Mouse (Mus musculus) testis, postnatal 10 days (tissue): ENCODE data around the gene Scarb1.

ENCODE experiments used
- DNase-seq: peaks from one replicate; pipeline ENCODE4 v3.0.0; 2021; ENCODE audit warnings: low spot score

The Scarb1 gene

DNA sequence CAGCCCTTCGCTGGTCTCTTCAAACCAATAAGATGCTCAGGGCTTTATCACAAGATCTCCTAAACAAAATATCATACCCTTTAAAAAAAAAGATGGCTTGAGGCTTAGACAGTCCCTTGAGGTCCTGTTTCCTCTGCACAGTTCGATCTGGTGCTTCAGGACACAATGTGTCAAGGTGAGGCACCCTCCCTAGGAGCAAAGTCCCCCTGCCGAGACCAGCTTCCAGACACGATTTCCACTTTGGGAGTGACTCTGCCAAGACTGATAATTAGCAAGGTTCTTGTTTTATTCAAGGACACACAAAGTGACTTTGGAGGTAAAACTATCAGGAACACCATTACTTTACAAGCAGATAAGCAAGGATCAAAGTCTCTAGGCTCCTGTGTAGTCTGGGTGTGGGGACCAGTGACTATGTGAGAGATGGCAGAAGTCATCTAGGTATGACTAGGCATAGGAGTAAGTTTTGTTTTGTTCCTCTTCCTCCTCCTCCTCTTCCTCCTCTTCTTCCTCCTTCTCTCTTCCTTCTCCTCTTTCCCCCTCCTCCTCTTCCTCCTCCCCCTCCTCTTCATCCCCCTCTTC lies 24.0 kb upstream of the Scarb1 start:
- DNase-seq, result no peak

DNA sequence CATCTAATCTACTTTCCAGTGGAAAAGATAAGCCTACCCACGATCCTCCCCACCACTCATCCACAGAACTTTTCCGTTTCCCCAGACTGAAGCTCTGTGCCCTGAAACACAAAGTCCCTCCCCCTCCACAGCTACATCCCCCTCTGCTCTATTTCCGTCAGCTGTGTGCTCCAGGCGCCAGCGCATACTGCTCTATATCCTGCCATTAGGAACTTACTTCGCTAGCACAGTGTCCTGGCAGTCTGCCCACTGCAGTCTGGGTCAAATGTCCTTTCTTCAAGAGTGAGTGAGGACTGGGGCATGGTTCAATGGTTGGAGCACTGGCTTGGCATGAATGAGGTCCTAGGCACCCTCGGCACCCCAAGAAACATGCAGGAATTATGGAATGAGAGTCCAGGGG lies 23.0 kb upstream of the Scarb1 start:
- no peak for DNase-seq

DNA sequence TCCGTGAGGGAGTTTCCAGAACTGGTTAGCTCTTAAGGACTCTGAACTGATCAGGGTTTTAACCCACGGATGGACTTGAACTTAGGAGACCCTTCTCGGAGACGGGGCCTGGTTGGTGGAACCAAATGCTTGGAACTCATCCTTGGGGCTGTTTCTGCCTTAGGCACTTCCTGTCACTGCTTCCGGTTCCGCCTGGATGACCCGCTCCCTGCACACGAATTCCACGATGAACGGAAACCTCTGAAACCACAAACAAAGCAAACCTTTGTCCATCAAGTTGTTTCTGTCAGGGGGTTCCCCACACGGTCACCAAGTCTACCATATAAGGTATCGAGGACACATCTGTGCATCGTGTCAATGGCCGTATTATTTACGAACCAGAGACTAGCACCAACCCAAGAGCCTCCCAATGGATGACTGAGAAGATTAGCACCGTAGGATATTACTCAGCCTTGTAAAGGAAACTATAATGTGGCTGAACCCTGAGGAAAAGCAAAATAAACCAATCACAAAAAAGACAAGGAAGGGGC lies 20.2 kb upstream of the Scarb1 start:
- DNase-seq, result no peak

DNA sequence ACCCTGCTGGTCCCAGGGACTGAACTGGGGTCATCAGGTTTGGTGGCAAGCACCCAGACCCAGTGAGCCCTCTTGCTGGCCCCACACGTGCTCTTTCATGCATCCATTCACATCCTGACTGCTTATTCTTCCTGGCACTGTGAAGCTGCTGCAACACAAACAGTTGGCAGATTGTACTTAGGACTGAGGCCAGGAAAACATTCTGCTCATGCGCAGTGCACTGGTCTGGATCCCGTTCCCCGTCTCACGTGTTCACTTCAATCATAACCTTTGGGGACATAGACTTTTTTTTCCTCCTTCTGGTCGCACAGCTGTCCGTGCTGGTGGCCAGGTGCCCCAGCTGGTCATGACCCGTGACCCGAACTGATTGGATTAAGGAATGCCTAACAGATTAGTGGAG lies 19.7 kb upstream of the Scarb1 start:
- DNase-seq, result no peak

DNA sequence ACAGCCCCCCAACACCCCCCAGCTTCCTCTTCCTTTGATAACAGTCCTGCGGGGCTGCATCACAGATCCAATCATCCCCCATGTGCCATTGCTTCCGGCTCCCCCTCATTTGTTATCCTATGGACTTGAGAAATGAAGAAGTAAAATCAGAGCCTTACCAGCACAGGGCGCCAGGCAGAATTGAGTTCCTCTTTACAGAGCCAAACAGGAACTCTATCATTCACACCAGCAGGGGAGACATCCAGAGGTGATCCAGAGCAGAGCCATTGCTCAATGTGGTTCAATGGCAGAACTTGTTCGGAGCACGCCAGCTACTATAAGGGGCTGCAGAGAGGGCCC lies 17.3 kb upstream of the Scarb1 start:
- no peak for DNase-seq

DNA sequence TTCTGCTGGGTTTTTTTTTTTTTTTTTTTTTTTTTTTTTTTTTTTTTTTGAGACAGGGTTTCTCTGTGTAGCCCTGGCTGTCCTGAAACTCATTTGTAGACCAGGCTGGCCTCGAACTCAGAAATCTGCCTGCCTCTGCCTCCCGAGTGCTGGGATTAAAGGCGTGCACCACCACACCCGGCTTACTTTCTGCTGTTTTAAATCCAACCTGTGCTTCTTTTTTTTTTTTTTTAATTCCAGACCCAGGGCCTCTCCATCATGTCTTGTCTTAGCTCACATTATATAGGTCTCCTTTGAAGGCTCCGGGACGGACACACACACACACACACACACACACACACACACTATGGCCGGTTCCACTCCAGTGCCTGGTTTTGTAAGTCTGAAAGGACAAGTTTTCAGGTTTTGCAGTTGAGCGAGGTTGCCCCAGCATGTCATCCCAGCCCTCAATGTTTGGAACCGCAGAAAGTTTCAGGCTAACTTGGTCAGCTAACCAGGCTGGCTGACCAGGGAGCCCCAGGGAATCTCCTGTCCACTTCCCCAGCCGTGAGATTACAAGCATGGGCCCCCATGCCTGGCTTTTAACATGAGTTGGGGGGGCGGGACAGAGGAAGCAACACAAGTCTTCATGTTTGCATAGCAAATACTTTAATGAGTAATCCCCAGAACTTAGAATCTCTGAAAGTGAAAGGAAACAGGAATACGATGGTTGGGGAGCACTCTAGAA lies 16.8 kb upstream of the Scarb1 start:
- no peak for DNase-seq

DNA sequence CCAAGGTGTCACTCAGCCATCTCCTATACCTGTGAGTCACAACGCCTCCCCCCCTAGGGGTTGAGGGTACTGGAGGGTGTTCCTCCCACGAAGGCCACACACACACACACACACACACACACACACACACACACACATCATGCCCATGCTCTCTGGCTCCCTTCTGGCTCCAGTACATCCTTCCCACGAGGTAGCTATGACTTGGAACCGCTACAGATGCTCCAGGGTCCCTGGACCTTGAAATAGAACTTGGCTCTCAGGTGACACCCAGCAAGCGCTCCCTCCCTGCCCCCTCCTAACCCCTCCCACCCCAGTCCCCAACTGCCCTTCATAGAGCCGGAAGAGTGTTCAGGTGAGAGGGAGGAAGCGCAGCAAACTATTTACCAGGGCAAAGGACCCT lies 14.8 kb upstream of the Scarb1 start:
- DNase-seq, result no peak

DNA sequence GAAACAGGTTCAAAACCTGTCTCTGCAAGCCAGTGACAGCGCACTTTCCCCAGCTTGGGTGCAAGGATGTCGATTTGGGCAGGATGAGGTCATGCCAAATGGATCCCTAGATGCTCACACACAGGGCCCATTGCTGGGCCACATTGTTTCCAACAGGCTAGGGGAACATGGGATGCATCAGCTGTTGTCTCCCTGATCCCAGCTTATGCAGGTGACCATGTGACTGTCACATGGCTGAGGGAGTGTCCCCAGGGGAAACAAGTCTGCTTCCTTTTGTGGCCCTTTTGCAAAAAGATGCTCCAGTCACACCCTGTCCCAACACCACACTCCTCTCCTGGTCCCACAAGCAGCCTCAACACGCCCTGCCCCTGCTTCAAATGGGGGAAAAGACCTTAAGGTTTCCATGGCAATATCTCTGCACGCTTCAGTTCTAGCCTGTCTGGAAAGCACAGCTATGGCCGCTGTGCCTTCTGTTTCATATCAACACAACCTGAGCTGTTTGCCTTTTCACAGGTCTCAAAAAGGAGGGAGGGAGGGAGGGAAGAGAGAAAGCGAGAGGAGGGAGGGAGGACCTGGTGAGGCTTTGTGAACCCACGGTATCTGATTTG lies 14.1 kb upstream of the Scarb1 start:
- DNase-seq, result no peak

DNA sequence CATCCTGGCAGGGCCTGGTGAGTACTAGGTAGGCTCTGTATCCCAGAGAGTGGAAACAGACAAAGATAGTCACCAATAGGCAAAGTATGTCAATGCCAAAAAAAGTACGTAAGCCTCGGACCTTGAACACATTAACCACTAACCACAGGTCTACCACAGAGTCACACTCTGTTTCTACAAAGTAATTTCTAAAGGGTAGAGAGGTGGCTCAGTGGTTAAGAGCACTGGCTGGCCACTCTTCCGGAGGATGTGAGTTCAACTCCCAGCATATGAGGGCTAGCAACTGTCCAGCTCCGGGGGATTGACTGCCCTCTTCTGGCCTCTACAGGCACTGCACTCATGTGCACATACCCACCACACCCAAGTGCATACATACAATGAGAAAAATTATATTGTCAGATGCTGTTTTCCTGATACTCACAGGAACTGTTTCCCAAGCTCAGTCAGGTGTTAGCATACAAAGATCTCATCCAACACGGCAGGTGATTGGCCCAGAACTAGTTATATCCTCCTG lies 11.9 kb upstream of the Scarb1 start:
- no peak for DNase-seq

DNA sequence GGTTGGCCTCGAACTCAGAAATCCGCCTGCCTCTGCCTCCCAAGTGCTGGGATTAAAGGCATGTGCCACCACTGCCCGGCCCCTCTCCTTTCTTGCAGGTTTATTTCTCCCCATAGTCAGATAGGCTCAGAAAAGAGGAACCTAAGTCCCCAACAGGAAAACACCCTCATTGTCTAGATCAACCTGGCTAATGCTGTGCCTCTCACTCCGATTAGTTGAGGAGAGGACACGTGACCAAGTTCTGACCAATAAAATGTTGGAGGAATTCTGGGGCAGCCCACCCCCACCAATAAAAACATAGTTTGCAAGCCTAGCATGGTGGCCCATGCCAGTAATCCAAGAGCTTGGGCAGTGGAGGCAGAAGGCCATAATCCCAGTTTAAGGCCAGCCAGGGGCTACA lies 11.0 kb upstream of the Scarb1 start:
- no peak for DNase-seq

DNA sequence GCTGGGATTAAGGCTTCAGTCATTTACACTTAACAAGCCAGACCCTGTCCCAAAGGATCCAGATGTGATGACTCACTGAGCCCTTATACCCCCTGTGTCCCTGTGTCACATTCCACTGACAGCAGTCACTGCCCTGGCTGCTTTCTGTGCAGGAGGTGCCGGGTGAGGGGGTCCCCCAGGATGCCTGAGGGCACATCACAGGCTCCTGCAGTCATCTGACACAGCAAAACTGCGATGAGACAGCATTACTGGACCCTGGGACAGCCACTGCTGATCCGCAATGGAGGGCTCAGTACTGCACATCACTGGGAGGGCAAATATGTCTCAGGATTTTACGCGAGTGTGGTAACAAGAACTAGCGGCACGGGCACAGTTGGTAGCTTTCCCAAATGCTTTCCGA lies 10.2 kb upstream of the Scarb1 start:
- no peak for DNase-seq

DNA sequence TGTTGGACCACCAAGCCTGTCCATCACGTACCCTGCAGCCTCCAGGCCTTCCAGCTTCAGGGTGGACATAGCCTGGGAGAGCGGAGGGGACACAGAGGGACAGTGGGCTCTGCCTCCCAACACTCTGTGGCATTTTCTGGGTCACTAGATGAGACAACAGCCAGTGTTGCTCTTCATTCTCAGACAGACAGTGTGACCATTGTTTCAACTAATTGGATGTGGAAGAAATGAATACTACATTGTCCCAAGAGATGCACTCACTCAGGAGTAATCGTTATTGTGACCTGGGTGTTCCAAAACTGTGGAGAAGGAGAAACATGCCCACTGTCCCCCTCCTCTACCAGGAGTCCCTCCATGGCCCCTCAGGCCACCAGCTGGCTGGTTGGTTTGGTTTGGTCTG lies 8.5 kb upstream of the Scarb1 start:
- DNase-seq, result no peak

DNA sequence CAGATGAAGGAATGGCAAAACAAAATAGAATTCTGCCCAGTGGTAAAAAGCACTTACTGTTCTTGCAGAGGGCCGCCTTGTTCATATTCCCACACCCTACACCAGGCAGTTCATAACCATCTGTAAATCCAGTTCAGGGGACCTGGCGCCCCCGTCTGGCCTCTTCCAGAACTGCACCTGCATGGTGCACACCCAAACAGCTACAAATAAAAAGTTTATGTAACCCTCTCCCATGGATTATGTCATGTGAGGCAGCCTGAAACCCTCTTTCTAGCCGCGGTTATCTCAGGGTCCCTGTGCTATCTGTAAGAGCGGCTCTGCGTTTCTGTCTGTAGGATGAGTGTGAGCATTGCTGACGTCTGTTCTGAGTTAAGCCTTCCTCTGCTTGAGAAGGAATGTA lies 7.6 kb upstream of the Scarb1 start:
- DNase-seq, result peak; percentile 86

DNA sequence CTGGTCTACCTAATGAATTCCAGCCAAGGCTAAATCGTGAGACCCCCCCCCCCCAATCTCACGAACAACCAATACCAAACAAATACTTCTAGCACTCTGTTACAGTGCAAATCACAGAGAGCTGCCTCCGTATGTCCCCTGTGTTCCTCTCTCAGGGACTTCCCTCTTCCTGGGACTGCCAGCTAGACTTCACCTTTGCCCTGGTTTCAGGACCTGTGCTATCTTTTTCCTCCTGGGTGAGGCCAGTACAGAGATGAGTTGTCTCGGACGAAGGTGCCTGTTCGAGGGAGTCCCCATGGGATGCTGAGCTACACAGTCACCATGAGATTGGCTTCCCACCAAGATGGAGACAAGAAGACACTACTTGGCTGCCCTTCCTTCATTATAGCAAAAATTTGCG lies 7.2 kb upstream of the Scarb1 start:
- DNase-seq, result no peak

DNA sequence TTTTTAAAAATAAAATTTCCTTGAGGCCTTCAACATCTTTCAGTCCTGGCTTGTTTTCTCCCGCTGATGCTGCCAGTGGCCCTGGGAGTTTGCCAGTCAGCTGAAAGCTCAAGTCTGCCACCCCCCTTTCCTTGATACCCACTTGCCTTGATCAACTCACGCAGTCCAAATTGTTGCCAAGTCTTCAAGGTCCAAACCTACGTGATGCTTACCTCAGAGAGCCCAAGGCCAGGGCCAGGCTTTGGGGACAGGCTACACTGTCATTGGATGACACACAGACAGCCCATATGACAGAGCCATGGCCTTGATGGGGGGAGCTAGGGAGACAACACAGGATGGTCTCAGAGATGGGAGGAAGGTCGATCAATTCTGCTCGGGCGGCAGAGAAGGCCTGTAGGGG lies 3.4 kb upstream of the Scarb1 start:
- no peak for DNase-seq

DNA sequence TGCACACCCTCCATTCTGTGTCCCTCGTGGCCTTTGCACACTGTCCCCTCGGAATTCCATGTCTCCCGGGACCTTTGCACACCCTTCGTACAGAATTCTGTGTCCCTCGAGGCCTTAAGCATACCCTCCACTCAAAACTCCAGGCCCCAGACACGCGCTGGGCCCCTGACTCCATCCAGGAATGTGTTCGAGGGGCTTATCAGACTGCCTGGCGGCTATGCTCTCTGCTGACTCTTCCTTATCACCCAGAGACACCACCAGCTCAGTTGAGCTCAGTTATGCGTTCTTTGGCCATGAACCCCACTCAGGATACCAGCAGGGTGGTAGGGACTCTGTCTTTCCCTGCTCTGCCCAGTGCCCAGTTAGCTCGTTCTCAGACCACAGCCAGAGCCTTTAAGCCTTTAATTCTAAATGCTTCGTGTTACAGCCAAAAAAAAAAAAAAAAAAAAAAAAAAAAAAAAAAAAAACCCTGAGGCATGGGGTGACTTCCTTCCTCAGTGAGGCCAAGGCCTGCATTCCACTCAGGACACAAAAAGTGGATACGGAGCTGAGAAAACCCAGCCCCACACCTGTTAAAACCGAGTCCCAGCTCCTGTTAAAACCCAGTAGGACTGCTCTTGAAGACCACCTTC lies 681 bp upstream of the Scarb1 start:
- no peak for DNase-seq

DNA sequence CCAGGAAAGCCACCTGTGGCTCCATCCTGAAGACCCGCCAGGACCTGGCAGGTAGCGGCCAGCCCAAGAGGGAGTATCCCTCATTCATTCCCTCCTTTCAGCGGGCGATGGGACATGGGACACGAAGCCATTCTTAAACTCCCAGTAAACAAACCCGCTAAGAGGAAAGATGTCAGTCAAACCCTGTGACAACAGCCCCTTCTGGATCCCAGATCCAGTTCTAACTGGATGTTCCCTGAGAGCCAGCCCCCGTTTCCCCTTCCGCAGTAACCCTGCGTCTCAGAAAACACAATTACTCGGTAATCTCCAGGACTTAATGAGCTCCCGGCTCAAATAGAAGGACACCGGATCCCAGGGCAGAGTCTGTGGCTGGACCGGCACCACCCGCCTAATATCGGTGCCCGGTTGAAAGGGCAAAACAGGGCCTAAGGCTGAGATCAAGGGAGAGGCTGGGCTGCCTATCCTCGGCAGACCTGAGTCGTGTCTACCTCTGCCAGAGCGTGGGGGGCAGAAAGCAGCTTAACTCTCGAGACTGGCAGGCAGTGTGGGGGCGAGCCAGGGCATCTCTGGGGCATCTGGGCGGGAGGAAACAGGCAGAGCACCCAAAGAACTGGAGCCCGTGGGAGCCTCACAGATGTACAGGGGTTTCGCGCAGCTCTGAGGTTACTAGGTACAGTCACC lies 903 bp downstream of the Scarb1 start:
- peak; percentile 62 for DNase-seq

DNA sequence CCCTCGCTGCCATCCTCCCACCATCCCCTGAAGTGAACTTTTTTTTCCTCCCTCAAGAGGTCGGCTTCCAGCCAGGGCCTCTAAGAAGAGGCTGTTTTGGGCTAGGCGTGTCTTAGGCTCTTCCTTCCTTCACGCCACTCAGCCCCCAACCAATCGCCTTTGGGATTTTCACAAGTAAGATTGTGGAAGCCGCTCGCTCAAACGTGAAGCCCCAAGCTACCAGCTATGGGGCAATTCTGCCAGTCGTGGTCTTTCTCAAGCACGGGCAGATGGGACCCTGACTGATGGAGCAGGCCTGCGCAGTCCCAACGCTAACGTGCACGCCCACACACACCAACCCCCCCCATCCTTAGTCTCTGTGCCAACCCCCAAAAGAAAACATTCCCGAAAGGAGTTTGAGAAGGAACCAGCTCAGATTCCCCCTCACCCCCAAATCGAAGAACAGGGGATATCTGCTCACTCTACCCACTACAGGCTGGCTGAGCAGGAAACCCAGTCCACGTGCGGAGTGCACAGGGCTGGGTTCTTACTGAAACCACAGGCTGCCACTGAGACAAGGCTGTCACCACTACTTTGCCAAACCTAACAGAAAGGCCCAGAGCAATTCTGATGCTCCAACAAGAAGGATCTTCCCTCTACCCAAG lies 1.7 kb downstream of the Scarb1 start:
- DNase-seq, result peak; percentile 76

DNA sequence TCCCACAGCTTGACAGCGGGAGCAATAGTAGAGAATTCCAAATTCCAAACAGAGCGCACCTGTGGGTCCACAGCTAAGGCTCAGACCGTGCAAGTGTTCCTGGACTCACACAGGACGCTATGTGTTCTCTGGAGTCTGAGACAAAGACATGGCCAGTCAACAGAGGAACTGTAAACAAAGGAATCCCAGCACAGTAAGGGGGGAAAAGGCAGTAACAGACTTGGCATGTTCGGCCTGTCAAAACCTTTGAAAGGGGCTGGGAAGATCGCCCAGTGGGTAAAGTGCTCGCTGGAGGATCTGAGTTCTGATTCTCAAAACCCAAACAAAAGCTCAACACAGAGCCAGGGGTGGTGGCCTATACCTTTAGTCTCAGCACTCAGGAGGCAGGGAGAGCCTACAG lies 3.4 kb downstream of the Scarb1 start:
- no peak for DNase-seq

DNA sequence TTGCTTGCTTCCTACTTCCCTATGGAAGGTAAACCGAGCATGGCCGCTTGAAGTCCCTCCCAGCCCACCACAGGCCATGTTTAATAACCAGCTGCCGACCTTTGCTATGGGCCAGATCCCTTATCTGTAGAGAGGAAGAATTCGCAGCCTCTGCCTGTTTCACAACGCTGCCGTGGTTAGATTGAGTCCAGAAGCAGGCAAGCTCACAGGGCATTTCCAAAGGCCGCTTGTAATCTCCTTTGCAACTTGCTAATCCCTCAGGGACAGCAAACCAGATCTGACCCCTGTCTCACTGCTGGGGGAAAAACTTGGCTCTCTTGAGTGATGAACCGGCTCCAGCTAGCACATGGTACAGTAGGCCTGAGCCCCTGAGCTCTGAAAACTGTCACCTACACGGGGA lies 3.9 kb downstream of the Scarb1 start:
- DNase-seq, result no peak

DNA sequence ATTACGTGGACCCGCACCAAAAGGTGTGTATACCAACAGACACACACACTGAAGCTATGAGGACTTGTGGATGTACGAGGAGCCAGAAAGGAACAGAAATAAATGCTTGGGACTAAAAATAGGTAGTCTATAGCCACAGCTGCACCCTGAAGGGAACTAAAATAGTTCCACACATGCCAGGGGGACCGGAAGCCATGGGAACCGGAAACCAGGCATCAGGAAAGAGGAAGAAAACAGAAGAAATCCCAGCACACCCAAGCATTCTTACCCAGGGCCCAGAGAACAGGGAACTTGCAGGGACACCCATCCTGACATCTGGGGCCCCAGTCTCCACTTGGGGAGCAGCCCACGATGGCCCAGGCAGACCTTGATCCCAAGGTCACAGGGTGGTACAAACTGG lies 7.9 kb downstream of the Scarb1 start:
- DNase-seq, result no peak

DNA sequence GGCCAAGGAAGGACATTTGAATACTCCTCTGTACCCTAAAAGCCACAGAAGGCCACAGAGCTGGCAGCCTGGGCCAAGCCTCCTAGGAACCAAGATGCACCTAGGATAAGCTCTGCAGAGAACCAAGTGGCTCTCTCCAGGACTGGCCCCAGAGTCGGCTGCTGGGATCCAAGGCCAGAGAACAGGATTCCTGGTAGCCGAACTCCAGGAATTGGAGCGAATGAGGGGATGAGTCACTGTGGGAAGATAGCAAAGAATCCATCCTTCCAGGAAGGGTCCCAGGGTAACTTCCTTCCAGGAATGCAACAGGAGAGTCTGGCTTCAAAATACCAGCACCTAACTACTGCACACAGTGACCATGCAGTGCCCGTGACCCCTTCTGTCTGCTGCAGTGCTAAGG lies 8.6 kb downstream of the Scarb1 start:
- no peak for DNase-seq
